Mouse (Mus musculus) forebrain, embryonic 11.5 days (tissue): ENCODE measurements around the gene Prdm10. TPM values are rescaled to one million over a fixed set of nuclear protein-coding genes. Genes with fewer than 3 reads are reported as not detected.

Source experiments
- ATAC-seq: fragments of 200-750 bp; cut with Nextera tagmentation; replicated peaks from 2 replicates; pipeline ENCODE4 v1.8.0; 2017; ENCODE audit warnings: moderate TSS enrichment; ENCODE audit not compliant: low FRiP score
- DNase-seq: peaks from one replicate; pipeline ENCODE4 v3.0.0-alpha.2; 2017; ENCODE audit warnings: low spot score
- H3K27ac ChIP-seq: fragments of 300-500 bp; sonication (generic); 2 replicates; pipeline ENCODE4 v1.5.1; 2014; ENCODE audit warnings: low read depth, low read length
- H3K27me3 ChIP-seq: fragments of 300-500 bp; sonication (generic); 2 replicates; pipeline ENCODE4 v1.6.1; 2014; ENCODE audit warnings: mild to moderate bottlenecking, low read length, mixed read lengths; ENCODE audit not compliant: control insufficient read depth, insufficient read depth
- H3K36me3 ChIP-seq: fragments of 300-500 bp; sonication (generic); 2 replicates; pipeline ENCODE4 v1.6.1; 2014; ENCODE audit warnings: mild to moderate bottlenecking, low read length, moderate library complexity, mixed read lengths; ENCODE audit not compliant: control insufficient read depth, insufficient read depth
- H3K4me1 ChIP-seq: fragments of 300-500 bp; sonication (generic); replicated peaks from 2 replicates; pipeline ENCODE4 v1.6.1; 2014; ENCODE audit warnings: low read length, mixed read lengths; ENCODE audit not compliant: control insufficient read depth, insufficient read depth
- H3K4me2 ChIP-seq: fragments of 300-500 bp; sonication (generic); 2 replicates; pipeline ENCODE4 v1.6.1; 2014; ENCODE audit warnings: low read depth, mild to moderate bottlenecking, low read length, moderate library complexity, mixed read lengths; ENCODE audit not compliant: severe bottlenecking
- H3K4me3 ChIP-seq: fragments of 300-500 bp; sonication (generic); 2 replicates; pipeline ENCODE4 v1.5.1; 2014; ENCODE audit warnings: low read depth, low read length
- H3K9ac ChIP-seq: fragments of 300-500 bp; sonication (generic); 2 replicates; pipeline ENCODE4 v1.6.1; 2014; ENCODE audit warnings: low read length
- H3K9me3 ChIP-seq: fragments of 300-500 bp; sonication (generic); 2 replicates; pipeline ENCODE4 v1.6.1; 2016; ENCODE audit warnings: low read length, mixed read lengths; ENCODE audit not compliant: control insufficient read depth
- WGBS: fragments of 180-500 bp; shearing (Covaris S2); extraction: QIAGEN DNeasy Blood & Tissue Kit; methylation state at CpG from one replicate; pipeline ENCODE4 v1.1.7; 2014; 5-methylcytosine and 5-hydroxymethylcytosine counted together
- polyA plus RNA-seq: library from polyadenylated mRNA; unstranded; fragments of >200 nt; fragmentation: Nextera tagmentation; extraction: Ambion mirVana; gene quantifications from 2 replicates; pipeline ENCODE4 v1.2.1, GENCODE M21; 2014

The Prdm10 gene
- polyA plus RNA-seq, 1 experiment from 2014 or later: 10.1 TPM

DNA sequence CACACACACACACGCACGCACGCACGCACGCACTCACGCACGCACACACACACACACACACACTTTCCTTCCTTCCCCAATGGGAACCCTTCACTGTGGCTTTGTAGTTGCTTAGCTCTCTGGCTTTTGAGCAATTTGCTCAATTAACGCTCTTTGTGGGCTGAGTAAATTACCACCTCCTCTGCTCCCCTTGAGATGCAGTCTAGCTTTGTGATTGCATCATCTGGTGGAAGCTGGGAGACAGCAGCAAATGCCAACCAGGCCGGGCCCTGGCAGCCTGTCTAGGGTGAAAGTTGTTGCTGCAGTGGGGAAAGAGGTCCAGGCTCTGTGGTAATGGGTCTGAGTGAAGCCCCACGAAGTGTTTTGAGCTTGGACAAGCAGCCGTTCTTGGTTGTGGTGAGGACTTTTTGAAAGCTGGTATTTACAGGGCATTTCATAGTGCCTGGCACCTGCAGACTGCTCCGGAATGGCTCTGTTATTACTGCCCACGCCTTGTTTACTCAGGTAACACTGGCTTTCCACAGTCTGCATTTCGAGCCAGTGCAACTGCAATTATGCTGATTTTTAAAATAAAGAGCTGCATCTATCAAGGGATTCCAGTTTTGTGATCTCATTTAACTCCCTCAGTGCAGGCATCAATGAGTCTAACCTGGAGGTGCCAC lies 10.0 kb downstream of the Prdm10 start:
- Histone ChIP-seq H3K27me3 (no peaks in the 10 kb centered on the region), H3K4me3 (no peak overlapping the region), H3K9ac (no peak overlapping the region), H3K9me3 (no peaks in the 10 kb centered on the region), H3K4me1 (0 out of 2 replicates have a peak, but pooled peaks cover 3% of the 10 kb centered on the region), H3K4me2 (no peak overlapping the region), H3K36me3 (no peaks in the 10 kb centered on the region), H3K27ac (no peak overlapping the region)
- WGBS: 78% methylated on average over 14 of the region's 14 CpGs
- ATAC-seq (no peak), DNase-seq (no peak)

DNA sequence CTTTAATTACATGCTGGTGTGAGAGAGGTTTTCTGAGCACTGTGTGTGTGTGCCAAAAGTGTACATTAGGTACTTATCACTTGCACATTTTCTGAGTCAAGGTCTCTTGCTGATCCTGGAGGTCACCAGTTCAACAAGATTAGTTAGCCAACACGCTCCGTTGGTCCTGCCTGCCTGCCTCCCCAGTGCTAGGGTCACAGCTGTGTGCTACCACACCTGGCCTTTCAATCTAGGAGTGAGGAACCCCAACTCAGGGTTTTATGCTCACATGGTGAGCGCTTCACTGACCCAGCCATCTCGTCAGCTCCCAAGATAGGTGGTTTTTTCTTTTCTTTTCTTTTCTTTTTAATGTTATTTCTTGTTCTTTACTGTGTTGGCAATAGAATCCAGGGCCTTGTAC lies 11.6 kb downstream of the Prdm10 start:
- H3K4me3 ChIP-seq: no peak overlapping the region
- H3K4me2 ChIP-seq: no peak overlapping the region
- no peak overlapping the region for H3K9ac ChIP-seq
- H3K4me1 ChIP-seq: 0 out of 2 replicates have a peak, but pooled peaks cover 3% of the 10 kb centered on the region
- DNase-seq (no peak), ATAC-seq (no peak)
- H3K9me3 ChIP-seq: no peaks in the 10 kb centered on the region
- H3K27ac ChIP-seq: no peak overlapping the region
- no peaks in the 10 kb centered on the region for H3K36me3 ChIP-seq
- 74% methylated on average over 4 of the region's 4 CpGs for WGBS
- no peaks in the 10 kb centered on the region for H3K27me3 ChIP-seq

DNA sequence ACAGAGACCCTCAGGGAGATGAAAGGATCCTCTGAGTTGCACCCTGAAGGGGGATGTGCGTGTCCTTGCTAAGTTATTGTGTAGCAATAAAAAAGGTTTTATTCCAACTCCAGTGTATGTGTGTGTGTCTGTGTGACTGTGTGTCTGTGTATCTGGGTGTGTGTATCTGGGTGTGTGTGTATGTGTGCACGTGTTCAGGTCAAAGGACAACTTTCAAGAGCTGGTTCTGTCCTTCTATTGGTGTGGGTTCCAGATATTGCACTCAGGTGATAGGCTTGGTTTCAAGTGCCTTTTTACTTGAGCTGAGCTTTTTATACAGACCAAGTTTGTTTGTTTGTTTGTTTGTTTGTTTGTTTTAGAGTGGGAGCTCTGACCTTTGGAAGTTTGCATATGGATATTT lies 12.9 kb downstream of the Prdm10 start:
- Histone ChIP-seq H3K4me3 (no peak overlapping the region), H3K4me1 (0 out of 2 replicates have a peak, but pooled peaks cover 3% of the 10 kb centered on the region), H3K27me3 (no peaks in the 10 kb centered on the region), H3K4me2 (no peak overlapping the region), H3K9me3 (no peaks in the 10 kb centered on the region), H3K9ac (no peak overlapping the region), H3K27ac (no peak overlapping the region), H3K36me3 (no peaks in the 10 kb centered on the region)
- DNase-seq (no peak), ATAC-seq (no peak)
- WGBS: 80% methylated on average over 2 of the region's 2 CpGs

DNA sequence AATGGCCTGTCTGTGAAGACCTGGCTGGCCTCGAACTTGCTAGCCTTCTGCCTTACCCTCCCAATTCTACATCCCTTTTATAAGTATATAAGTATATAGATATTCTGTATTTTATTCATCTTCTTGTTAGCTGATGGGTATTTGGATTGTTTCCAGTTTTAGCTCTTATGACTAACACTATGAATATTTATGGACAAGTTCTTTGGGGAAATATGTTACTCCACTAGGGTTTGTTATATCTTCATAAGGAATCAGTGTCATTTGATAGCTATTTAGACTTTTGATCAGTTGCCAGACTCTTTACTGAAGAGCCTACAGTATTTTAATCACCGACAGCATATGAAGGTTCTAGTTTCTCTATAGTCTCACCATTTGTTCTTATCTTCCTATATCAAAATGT lies 15.0 kb downstream of the Prdm10 start:
- no peaks in the 10 kb centered on the region for H3K36me3 ChIP-seq
- H3K4me3 ChIP-seq: no peak overlapping the region
- DNase-seq (no peak), ATAC-seq (no peak)
- H3K9me3 ChIP-seq: no peaks in the 10 kb centered on the region
- H3K27ac ChIP-seq: no peak overlapping the region
- no peak overlapping the region for H3K9ac ChIP-seq
- H3K4me2 ChIP-seq: no peak overlapping the region
- 0 out of 2 replicates have a peak, but pooled peaks cover 3% of the 10 kb centered on the region for H3K4me1 ChIP-seq
- no peaks in the 10 kb centered on the region for H3K27me3 ChIP-seq
- WGBS: 93% methylated on average over 2 of the region's 2 CpGs

DNA sequence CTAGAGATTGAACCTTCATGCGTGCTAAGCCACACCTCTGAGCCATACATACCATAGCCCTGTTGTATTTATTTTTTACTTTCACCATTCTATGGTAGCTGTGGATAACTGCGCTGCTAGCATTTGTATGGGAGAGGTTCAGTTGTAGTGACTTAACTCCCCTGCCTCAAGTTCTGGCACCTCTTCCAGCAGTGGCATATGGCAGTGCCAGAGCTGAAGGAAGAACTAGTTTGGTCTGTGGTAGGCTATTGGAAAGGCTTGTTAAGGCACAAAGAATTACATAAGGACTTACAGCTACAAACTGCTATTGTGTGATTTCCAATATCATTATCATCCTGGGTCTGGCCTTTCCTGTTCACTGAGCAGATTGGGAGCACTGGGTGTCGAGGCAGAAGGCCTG lies 16.0 kb downstream of the Prdm10 start:
- H3K9ac ChIP-seq: no peak overlapping the region
- ATAC-seq (no peak), DNase-seq (no peak)
- 0 out of 2 replicates have a peak, but pooled peaks cover 3% of the 10 kb centered on the region for H3K4me1 ChIP-seq
- no peak overlapping the region for H3K27ac ChIP-seq
- H3K36me3 ChIP-seq: no peaks in the 10 kb centered on the region
- H3K4me3 ChIP-seq: no peak overlapping the region
- H3K4me2 ChIP-seq: no peak overlapping the region
- no peaks in the 10 kb centered on the region for H3K9me3 ChIP-seq
- 87% methylated on average over 3 of the region's 3 CpGs for WGBS
- no peaks in the 10 kb centered on the region for H3K27me3 ChIP-seq

DNA sequence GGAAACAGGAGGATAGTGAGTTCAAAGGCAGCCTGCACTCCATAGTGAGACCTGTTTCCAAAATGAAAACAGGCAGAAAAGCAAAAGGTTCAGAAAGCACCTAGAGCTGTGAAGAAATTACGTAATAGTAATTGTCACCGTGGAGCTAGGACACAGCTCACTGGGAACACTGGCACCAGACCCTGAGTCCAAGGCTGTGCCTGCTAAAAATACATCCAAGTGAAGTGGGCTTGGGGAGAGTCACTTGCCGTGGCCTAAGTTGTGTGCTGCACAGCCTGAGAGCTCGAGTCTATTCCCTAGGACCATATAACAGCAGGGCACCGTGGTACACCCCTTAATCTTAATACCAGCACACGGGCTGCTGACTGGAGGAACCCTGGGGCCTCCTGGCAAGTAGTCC lies 18.4 kb downstream of the Prdm10 start:
- WGBS: 83% methylated on average over 6 of the region's 6 CpGs

DNA sequence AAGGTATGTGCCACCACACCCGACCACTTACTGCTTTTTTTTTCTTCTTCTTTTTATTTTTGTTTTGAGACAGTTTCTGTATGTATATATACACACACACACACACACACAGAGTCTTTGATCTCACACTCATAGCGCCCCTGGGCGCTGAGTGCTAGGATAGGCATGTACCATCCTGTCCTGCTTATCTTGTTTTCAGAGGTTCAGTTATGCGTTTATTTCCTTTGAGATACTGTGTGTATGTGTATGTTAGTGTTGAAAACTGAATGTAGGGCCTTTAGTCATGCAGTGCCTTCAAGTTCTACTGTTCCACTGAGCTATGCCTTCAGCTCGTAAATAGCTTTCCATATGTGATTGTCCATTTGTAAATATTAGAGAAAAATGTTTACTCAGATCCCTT lies 20.2 kb downstream of the Prdm10 start:
- no peak overlapping the region for H3K4me2 ChIP-seq
- WGBS: 90% methylated on average over 5 of the region's 5 CpGs
- no peaks in the 10 kb centered on the region for H3K36me3 ChIP-seq
- no peak overlapping the region for H3K4me3 ChIP-seq
- no peaks in the 10 kb centered on the region for H3K4me1 ChIP-seq
- DNase-seq (no peak), ATAC-seq (no peak)
- no peak overlapping the region for H3K9ac ChIP-seq
- H3K27ac ChIP-seq: no peak overlapping the region
- no peaks in the 10 kb centered on the region for H3K9me3 ChIP-seq
- H3K27me3 ChIP-seq: no peaks in the 10 kb centered on the region

More for the DNA sequence above, 18.4 kb downstream of the Prdm10 start:
- no peak overlapping the region for H3K4me2 ChIP-seq
- no peaks in the 10 kb centered on the region for H3K9me3 ChIP-seq
- H3K4me3 ChIP-seq: no peak overlapping the region
- DNase-seq (no peak), ATAC-seq (no peak)
- H3K27ac ChIP-seq: no peak overlapping the region
- no peaks in the 10 kb centered on the region for H3K36me3 ChIP-seq
- H3K9ac ChIP-seq: no peak overlapping the region
- H3K27me3 ChIP-seq: no peaks in the 10 kb centered on the region
- no peaks in the 10 kb centered on the region for H3K4me1 ChIP-seq

DNA sequence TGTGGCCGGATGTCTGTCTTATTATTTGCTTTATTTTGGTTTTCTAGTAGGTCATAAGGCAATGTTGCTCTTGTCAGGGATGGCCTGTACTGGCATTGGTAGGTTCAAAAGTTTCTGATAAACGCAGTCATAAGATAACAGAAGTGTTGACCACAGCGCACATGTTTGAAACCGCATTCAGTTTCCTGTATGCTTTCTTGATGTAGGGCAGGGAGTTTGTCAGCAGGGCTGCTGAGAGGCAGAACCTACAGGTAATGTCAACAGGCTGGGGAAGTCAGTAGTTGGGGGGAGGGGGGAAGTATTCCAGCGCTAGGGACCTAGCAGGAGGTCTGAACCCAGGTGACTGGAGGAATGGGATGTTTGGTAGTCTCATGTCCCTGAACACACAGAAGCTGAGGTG lies 20.8 kb downstream of the Prdm10 start:
- Histone ChIP-seq H3K4me1 (no peaks in the 10 kb centered on the region), H3K4me3 (no peak overlapping the region), H3K36me3 (no peaks in the 10 kb centered on the region), H3K4me2 (no peak overlapping the region), H3K9me3 (no peaks in the 10 kb centered on the region), H3K9ac (no peak overlapping the region), H3K27ac (no peak overlapping the region), H3K27me3 (no peaks in the 10 kb centered on the region)
- WGBS: 74% methylated on average over 5 of the region's 5 CpGs
- DNase-seq: no peak
- ATAC-seq: no peak
